Mouse (Mus musculus) olfactory bulb, adult 2 months (tissue): ENCODE data around the gene Ubxn10.

Experiments
- CTCF ChIP-seq: fragments of 200-500 bp; IDR thresholded peaks from 2 replicates; pipeline ENCODE4 v1.5.1; 2012; ENCODE audit warnings: low read depth, mild to moderate bottlenecking, low read length, moderate library complexity; ENCODE audit not compliant: insufficient read depth
- POLR2A ChIP-seq: fragments of 200-500 bp; IDR thresholded peaks from 2 replicates; pipeline ENCODE4 v1.6.1; 2012; ENCODE audit warnings: mild to moderate bottlenecking, low read depth, low read length, moderate library complexity; ENCODE audit not compliant: insufficient read depth

DNA sequence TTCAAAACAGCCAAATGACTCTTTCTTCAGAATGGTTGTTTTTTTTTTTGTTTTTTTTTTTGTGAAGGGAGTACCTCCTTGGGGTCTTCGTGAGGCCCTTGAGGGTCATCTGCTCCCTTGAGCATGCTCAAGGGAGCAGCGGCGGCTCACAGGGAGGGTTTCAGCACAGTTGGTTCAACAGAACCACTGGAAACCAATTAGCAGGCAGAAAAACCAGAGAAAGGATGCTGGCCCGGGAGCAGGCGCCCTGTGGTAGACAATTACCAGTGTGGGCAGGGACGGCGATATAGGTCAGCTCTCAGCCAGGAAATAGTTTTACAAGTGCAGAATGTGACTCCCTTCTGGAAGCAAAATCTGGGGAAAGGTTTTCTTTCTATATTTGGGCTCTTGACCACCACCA lies 33.4 kb downstream of the Ubxn10 start:
- TF ChIP-seq POLR2A = no peak
- no peak for TF ChIP-seq CTCF
